Mouse (Mus musculus) embryonic facial prominence, embryonic 11.5 days (tissue): ENCODE measurements around the gene Hs3st1. TPM values are rescaled to one million over a fixed set of nuclear protein-coding genes. Genes with fewer than 3 reads are reported as not detected.
A peak's percentile ranks its signal among the peaks of the same experiment; 100 is the strongest.

Experiments used
- ATAC-seq: fragments of 200-750 bp; cut with Nextera tagmentation; replicated peaks from 2 replicates; pipeline ENCODE4 v1.8.0; 2017; ENCODE audit warnings: low read depth; ENCODE audit not compliant: insufficient number of reproducible peaks, low FRiP score, low TSS enrichment
- DNase-seq: peaks from one replicate; pipeline ENCODE4 v3.0.0-alpha.2; 2015; ENCODE audit warnings: low spot score
- H3K27ac ChIP-seq: fragments of 300-500 bp; sonication (generic); replicated peaks from 2 replicates; pipeline ENCODE4 v1.5.1; 2014; ENCODE audit warnings: mild to moderate bottlenecking, low read depth, low read length, control low read depth
- H3K27me3 ChIP-seq: fragments of 300-500 bp; sonication (generic); 2 replicates; pipeline ENCODE4 v1.6.1; 2014; ENCODE audit warnings: mild to moderate bottlenecking, low read length, moderate library complexity, mixed read lengths; ENCODE audit not compliant: control insufficient read depth, insufficient read depth
- H3K36me3 ChIP-seq: fragments of 300-500 bp; sonication (generic); replicated peaks from 2 replicates; pipeline ENCODE4 v1.6.1; 2014; ENCODE audit warnings: low read depth, mild to moderate bottlenecking, low read length, moderate library complexity, mixed read lengths; ENCODE audit not compliant: control insufficient read depth, insufficient read depth
- H3K4me1 ChIP-seq: fragments of 300-500 bp; sonication (generic); 2 replicates; pipeline ENCODE4 v1.6.1; 2014; ENCODE audit warnings: low read length, mixed read lengths; ENCODE audit not compliant: control insufficient read depth, insufficient read depth
- H3K4me2 ChIP-seq: fragments of 300-500 bp; sonication (generic); 2 replicates; pipeline ENCODE4 v1.6.1; 2014; ENCODE audit warnings: low read depth, mild to moderate bottlenecking, control low read depth, low read length, moderate library complexity
- H3K4me3 ChIP-seq: fragments of 300-500 bp; sonication (generic); 2 replicates; pipeline ENCODE4 v1.5.1; 2014; ENCODE audit warnings: low read depth, low read length, control low read depth
- H3K9ac ChIP-seq: fragments of 300-500 bp; sonication (generic); replicated peaks from 2 replicates; pipeline ENCODE4 v1.6.1; 2014; ENCODE audit warnings: mild to moderate bottlenecking, control low read depth, low read length
- H3K9me3 ChIP-seq: fragments of 300-500 bp; sonication (generic); replicated peaks from 2 replicates; pipeline ENCODE4 v1.6.1; 2016; ENCODE audit warnings: mild to moderate bottlenecking, low read length, inconsistent platforms, mixed read lengths; ENCODE audit not compliant: control insufficient read depth
- WGBS: fragments of 180-500 bp; shearing (Covaris S2); extraction: QIAGEN DNeasy Blood & Tissue Kit; methylation state at CpG from one replicate; pipeline ENCODE4 v1.1.7; 2014; 5-methylcytosine and 5-hydroxymethylcytosine counted together
- polyA plus RNA-seq: library from polyadenylated mRNA; unstranded; fragments of >200 nt; fragmentation: Nextera tagmentation; extraction: Ambion mirVana; gene quantifications from 2 replicates; pipeline ENCODE4 v1.2.1, GENCODE M21; 2014

The Hs3st1 gene
- polyA plus RNA-seq, 1 experiment from 2014 or later, result 6.8 TPM

GRCm38 (mm10) chr5:39623304-39624217, 131.7 kb downstream of the Hs3st1 start:
- Histone ChIP-seq H3K27me3 (no peaks in the 10 kb centered on the region), H3K36me3 (no peaks in the 10 kb centered on the region), H3K4me3 (no peak overlapping the region), H3K9ac (no peak overlapping the region), H3K27ac (no peak overlapping the region), H3K9me3 (no peaks in the 10 kb centered on the region), H3K4me1 (no peaks in the 10 kb centered on the region), H3K4me2 (no peak overlapping the region)
- ATAC-seq (no peak), DNase-seq (peak; percentile 34)
- 61% methylated on average over 13 of the region's 13 CpGs for WGBS

- 82% methylated on average over 3 of the region's 3 CpGs for WGBS
- Histone ChIP-seq H3K36me3 (no peaks in the 10 kb centered on the region), H3K9ac (no peak overlapping the region), H3K9me3 (no peaks in the 10 kb centered on the region), H3K4me2 (no peak overlapping the region), H3K27me3 (no peaks in the 10 kb centered on the region), H3K4me3 (no peak overlapping the region), H3K4me1 (no peaks in the 10 kb centered on the region), H3K27ac (no peak overlapping the region)
- ATAC-seq (no peak), DNase-seq (no peak)
Observed at GRCm38 (mm10) chr5:39620206-39620866, 134.9 kb downstream of the Hs3st1 start.

GRCm38 (mm10) chr5:39617354-39617977, 137.8 kb downstream of the Hs3st1 start:
- Histone ChIP-seq H3K4me1 (no peaks in the 10 kb centered on the region), H3K27me3 (no peaks in the 10 kb centered on the region), H3K9ac (no peak overlapping the region), H3K4me3 (no peak overlapping the region), H3K9me3 (no peaks in the 10 kb centered on the region), H3K36me3 (no peaks in the 10 kb centered on the region), H3K4me2 (no peak overlapping the region), H3K27ac (no peak overlapping the region)
- 82% methylated on average over 2 of the region's 2 CpGs for WGBS
- no peak for DNase-seq
- ATAC-seq, result no peak

GRCm38 (mm10) chr5:39615202-39615601, 140.1 kb downstream of the Hs3st1 start:
- Histone ChIP-seq H3K4me3 (no peak overlapping the region), H3K9me3 (no peaks in the 10 kb centered on the region), H3K9ac (no peak overlapping the region), H3K4me1 (no peaks in the 10 kb centered on the region), H3K27me3 (no peaks in the 10 kb centered on the region), H3K36me3 (no peaks in the 10 kb centered on the region), H3K4me2 (no peak overlapping the region), H3K27ac (no peak overlapping the region)
- WGBS, result 87% methylated on average over 7 of the region's 7 CpGs
- no peak for ATAC-seq
- DNase-seq, result no peak

- no peaks in the 10 kb centered on the region for H3K36me3 ChIP-seq
- no peaks in the 10 kb centered on the region for H3K9me3 ChIP-seq
- no peaks in the 10 kb centered on the region for H3K4me1 ChIP-seq
- 75% methylated on average over 2 of the region's 2 CpGs for WGBS
- ATAC-seq (no peak), DNase-seq (no peak)
- H3K4me3 ChIP-seq, result no peak overlapping the region
- no peak overlapping the region for H3K9ac ChIP-seq
- H3K27ac ChIP-seq, result no peak overlapping the region
- H3K4me2 ChIP-seq, result no peak overlapping the region
- no peaks in the 10 kb centered on the region for H3K27me3 ChIP-seq
Observed at GRCm38 (mm10) chr5:39613534-39613933, 141.7 kb downstream of the Hs3st1 start.

GRCm38 (mm10) chr5:39612240-39612639, 143.0 kb downstream of the Hs3st1 start:
- no peak overlapping the region for H3K9ac ChIP-seq
- no peak for ATAC-seq
- H3K4me3 ChIP-seq, result no peak overlapping the region
- H3K9me3 ChIP-seq, result no peaks in the 10 kb centered on the region
- 62% methylated on average over 2 of the region's 2 CpGs for WGBS
- H3K27ac ChIP-seq, result no peak overlapping the region
- DNase-seq, result no peak
- H3K36me3 ChIP-seq, result no peaks in the 10 kb centered on the region
- H3K27me3 ChIP-seq, result no peaks in the 10 kb centered on the region
- no peak overlapping the region for H3K4me2 ChIP-seq
- H3K4me1 ChIP-seq, result no peaks in the 10 kb centered on the region

- 66% methylated on average over 1 of the region's 1 CpGs for WGBS
- Histone ChIP-seq H3K9me3 (no peaks in the 10 kb centered on the region), H3K4me2 (no peak overlapping the region), H3K4me1 (no peaks in the 10 kb centered on the region), H3K9ac (no peak overlapping the region), H3K4me3 (no peak overlapping the region), H3K27ac (no peak overlapping the region), H3K36me3 (no peaks in the 10 kb centered on the region), H3K27me3 (no peaks in the 10 kb centered on the region)
- ATAC-seq (no peak), DNase-seq (no peak)
Observed at GRCm38 (mm10) chr5:39608260-39608659, 147.0 kb downstream of the Hs3st1 start.

GRCm38 (mm10) chr5:39594737-39595136, 160.5 kb downstream of the Hs3st1 start:
- Histone ChIP-seq H3K27me3 (no peaks in the 10 kb centered on the region), H3K4me2 (no peak overlapping the region), H3K4me1 (no peaks in the 10 kb centered on the region), H3K4me3 (no peak overlapping the region), H3K9ac (no peak overlapping the region), H3K9me3 (no peaks in the 10 kb centered on the region), H3K27ac (no peak overlapping the region), H3K36me3 (no peaks in the 10 kb centered on the region)
- ATAC-seq, result no peak
- 62% methylated on average over 2 of the region's 2 CpGs for WGBS
- no peak for DNase-seq
